Mouse (Mus musculus) CD4-positive, CD25-positive, alpha-beta regulatory T cell, adult 4 months (primary cell): ENCODE results near the gene Havcr2. TPM values are rescaled to one million over a fixed set of nuclear protein-coding genes. Genes with fewer than 3 reads are reported as not detected.
"Not testable (repeated sequence)": the region's sequence is repeated elsewhere in the genome, so short reads cannot be mapped to it uniquely, and the experiment has no call there.

Experiments used
- ATAC-seq: one replicate; pipeline ENCODE4 v1.8.0; 2017
- polyA plus RNA-seq, 2 experiments: library from polyadenylated mRNA; unstranded; fragments of 100-300 nt; shearing (Covaris generic); gene quantifications; one replicate each; pipeline ENCODE4 v1.2.1; 2017

The Havcr2 gene
- polyA plus RNA-seq, 2 experiments from 2014 or later = 2.8 to 3.3 TPM

- ATAC-seq = no peak
Measured at GRCm38 (mm10) chr11:46461362-46461761, 6.6 kb downstream of the Havcr2 start.

GRCm38 (mm10) chr11:46461931-46462330, 7.2 kb downstream of the Havcr2 start:
- ATAC-seq = peak; percentile 61

- ATAC-seq = peak; percentile 66
Measured at GRCm38 (mm10) chr11:46466878-46467277, 12.1 kb downstream of the Havcr2 start.

GRCm38 (mm10) chr11:46474220-46474619, 19.5 kb downstream of the Havcr2 start:
- ATAC-seq = peak; percentile 78

- ATAC-seq = no peak
Measured at GRCm38 (mm10) chr11:46479311-46479710, 24.6 kb downstream of the Havcr2 start.

- ATAC-seq = no peak
Measured at GRCm38 (mm10) chr11:46480517-46480916, 25.8 kb downstream of the Havcr2 start.

- no peak for ATAC-seq
Measured at GRCm38 (mm10) chr11:46488231-46488630, 33.5 kb downstream of the Havcr2 start.

- ATAC-seq = no peak
Measured at GRCm38 (mm10) chr11:46488650-46489049, 33.9 kb downstream of the Havcr2 start.

GRCm38 (mm10) chr11:46507146-46507545, 52.4 kb downstream of the Havcr2 start:
- peak; percentile 61 for ATAC-seq

- no peak for ATAC-seq
Measured at GRCm38 (mm10) chr11:46509900-46510299, 55.2 kb downstream of the Havcr2 start.

- ATAC-seq = not testable (repeated sequence)
Measured at GRCm38 (mm10) chr11:46521341-46521740, 66.6 kb downstream of the Havcr2 start.

- no peak for ATAC-seq
Measured at GRCm38 (mm10) chr11:46522719-46523118, 68.0 kb downstream of the Havcr2 start.

GRCm38 (mm10) chr11:46523912-46524311, 69.2 kb downstream of the Havcr2 start, which contains the start of gene Gm12169:
Gene Gm12169 (plus strand): TSS chr11:46524212.
- ATAC-seq = no peak

- no peak for ATAC-seq
Measured at GRCm38 (mm10) chr11:46530149-46530548, 75.4 kb downstream of the Havcr2 start.

Other genes starting within 250 kb of the Havcr2 start
- gene Fndc9, start 219.4 kb upstream of the Havcr2 start, polyA plus RNA-seq = under 1 TPM; 0.65 to 0.79 TPM
- gene Cyfip2, start 142.1 kb upstream of the Havcr2 start, polyA plus RNA-seq = 10 to 100 TPM; 62.3 to 90.1 TPM
- 100 to 1,000 TPM; 152 to 211 TPM for gene Itk, start 65.4 kb upstream of the Havcr2 start, polyA plus RNA-seq
- under 1 TPM in 1 of 2 experiments, not detected in 1; 0.28 TPM for gene Fam71b, start 58.4 kb upstream of the Havcr2 start, polyA plus RNA-seq
- 10 to 100 TPM; 32.6 to 42.0 TPM for gene Med7, start 18.0 kb upstream of the Havcr2 start, polyA plus RNA-seq
- 1 to 10 TPM; 1.2 to 1.9 TPM for gene Gm12169, start 69.3 kb downstream of the Havcr2 start, polyA plus RNA-seq
- gene BC053393, start 116.6 kb downstream of the Havcr2 start, polyA plus RNA-seq = not detected
- gene Dppa1, start 174.3 kb downstream of the Havcr2 start, polyA plus RNA-seq = not detected